Mouse (Mus musculus): ENCODE measurements around the gene Sprn.
"Not testable (repeated sequence)": the region's sequence is repeated elsewhere in the genome, so short reads cannot be mapped to it uniquely, and the experiment has no call there.

Sprn gene

GRCm38 (mm10) chr7:140144550-140144949, 10.1 kb downstream of the Sprn start:
- no peak for DNase-seq (ENCODE audit: low read depth, low spot score)

GRCm38 (mm10) chr7:140141350-140141749, 13.3 kb downstream of the Sprn start:
- no peak for DNase-seq (ENCODE audit: low read depth, low spot score)

GRCm38 (mm10) chr7:140138021-140138310, 16.7 kb downstream of the Sprn start:
- no peak for DNase-seq (ENCODE audit: low read depth, low spot score)

- peak; percentile 92 for DNase-seq (ENCODE audit: low read depth, low spot score)
Measured at GRCm38 (mm10) chr7:140137135-140138020, 17.3 kb downstream of the Sprn start, which contains the start of gene Mtg1. TSS of gene Mtg1 (plus strand) at chr7:140137564.

- no peak for DNase-seq (ENCODE audit: low read depth, low spot score)
Measured at GRCm38 (mm10) chr7:140135106-140135770, 19.4 kb downstream of the Sprn start.

GRCm38 (mm10) chr7:140134033-140134432, 20.6 kb downstream of the Sprn start:
- not testable (repeated sequence) for DNase-seq (ENCODE audit: low read depth, low spot score)

GRCm38 (mm10) chr7:140132184-140132583, 22.5 kb downstream of the Sprn start:
- DNase-seq (ENCODE audit: low read depth, low spot score) = not testable (repeated sequence)

GRCm38 (mm10) chr7:140127911-140128310, 26.8 kb downstream of the Sprn start:
- no peak for DNase-seq (ENCODE audit: low read depth, low spot score)

- no peak for DNase-seq (ENCODE audit: low read depth, low spot score)
Measured at GRCm38 (mm10) chr7:140126934-140127333, 27.7 kb downstream of the Sprn start.

- DNase-seq (ENCODE audit: low read depth, low spot score) = no peak
Measured at GRCm38 (mm10) chr7:140126022-140126350, 28.7 kb downstream of the Sprn start.

GRCm38 (mm10) chr7:140125278-140126021, 29.2 kb downstream of the Sprn start:
- DNase-seq (ENCODE audit: low read depth, low spot score) = peak; percentile 80

GRCm38 (mm10) chr7:140124382-140124781, 30.3 kb downstream of the Sprn start:
- DNase-seq (ENCODE audit: low read depth, low spot score) = no peak

- DNase-seq (ENCODE audit: low read depth, low spot score) = no peak
Measured at GRCm38 (mm10) chr7:140122765-140123164, 31.9 kb downstream of the Sprn start.

- DNase-seq (ENCODE audit: low read depth, low spot score) = no peak
Measured at GRCm38 (mm10) chr7:140121338-140121910, 33.3 kb downstream of the Sprn start.

- no peak for DNase-seq (ENCODE audit: low read depth, low spot score)
Measured at GRCm38 (mm10) chr7:140120484-140120883, 34.2 kb downstream of the Sprn start.

- DNase-seq (ENCODE audit: low read depth, low spot score) = peak; percentile 67
Measured at GRCm38 (mm10) chr7:140116329-140117054, 38.2 kb downstream of the Sprn start, which contains the start of gene Echs1. TSS of gene Echs1 (minus strand) at chr7:140116476.

GRCm38 (mm10) chr7:140115583-140116328, 38.9 kb downstream of the Sprn start, which contains the start of gene Paox:
TSS of gene Paox (plus strand) at chr7:140115799.
- no peak for DNase-seq (ENCODE audit: low read depth, low spot score)

GRCm38 (mm10) chr7:140111943-140112342, 42.7 kb downstream of the Sprn start:
- no peak for DNase-seq (ENCODE audit: low read depth, low spot score)

GRCm38 (mm10) chr7:140104009-140104408, 50.7 kb downstream of the Sprn start:
- DNase-seq (ENCODE audit: low read depth, low spot score) = no peak
